Mouse (Mus musculus) ovary, adult 18-20 months (tissue): ENCODE data around the gene Fbxw20.
"Not testable (repeated sequence)": the region's sequence is repeated elsewhere in the genome, so short reads cannot be mapped to it uniquely, and the experiment has no call there.

ENCODE experiments used
- DNase-seq: peaks from one replicate; pipeline ENCODE4 v3.0.0; 2022; ENCODE audit warnings: low spot score, mixed read lengths

The Fbxw20 gene

GRCm38 (mm10) chr9:109234654-109235053 is at the start of gene Fbxw20:
TSS of gene Fbxw20 (minus strand) at chr9:109234754.
- DNase-seq = no peak

GRCm38 (mm10) chr9:109263041-109263440 is 28.5 kb upstream of the Fbxw20 start:
- no peak for DNase-seq

- DNase-seq = no peak
These were observed 16.1 kb downstream of the Fbxw20 start for GRCm38 (mm10) chr9:109218449-109218848.

- DNase-seq = not testable (repeated sequence)
These were observed 33.2 kb downstream of the Fbxw20 start for GRCm38 (mm10) chr9:109201347-109201746.

GRCm38 (mm10) chr9:109200349-109200748 is 34.2 kb downstream of the Fbxw20 start:
- DNase-seq = no peak

- no peak for DNase-seq
These were observed 35.2 kb downstream of the Fbxw20 start for GRCm38 (mm10) chr9:109199353-109199752.

- not testable (repeated sequence) for DNase-seq
These were observed 38.7 kb downstream of the Fbxw20 start, which contains the start of gene Fbxw13 for GRCm38 (mm10) chr9:109195875-109196274. TSS of gene Fbxw13 (minus strand) at chr9:109195975.

GRCm38 (mm10) chr9:109177208-109177607 is 57.3 kb downstream of the Fbxw20 start:
- DNase-seq = no peak

GRCm38 (mm10) chr9:109176301-109176700 is 58.3 kb downstream of the Fbxw20 start:
- no peak for DNase-seq
